Mouse (Mus musculus) lung, embryonic 16.5 days (tissue): Measurements from ENCODE around the gene 4930568D16Rik. TPM values are rescaled to one million over a fixed set of nuclear protein-coding genes. Genes with fewer than 3 reads are reported as not detected.

Source experiments
- ATAC-seq: fragments of 200-750 bp; cut with Nextera tagmentation; 2 replicates; pipeline ENCODE4 v1.8.0; 2017; ENCODE audit warnings: low read depth, mild to moderate bottlenecking, moderate library complexity
- H3K27ac ChIP-seq: fragments of 300-500 bp; sonication (generic); 2 replicates; pipeline ENCODE4 v1.5.1; 2014; ENCODE audit warnings: mild to moderate bottlenecking, control low read depth, low read length
- H3K27me3 ChIP-seq: fragments of 300-500 bp; sonication (generic); 2 replicates; pipeline ENCODE4 v1.6.1; 2014; ENCODE audit warnings: low read depth, low read length, mixed read lengths; ENCODE audit not compliant: control insufficient read depth, insufficient read depth
- H3K36me3 ChIP-seq: fragments of 300-500 bp; sonication (generic); 2 replicates; pipeline ENCODE4 v1.6.1; 2014; ENCODE audit warnings: low read length; ENCODE audit not compliant: control insufficient read depth, insufficient read depth
- H3K4me1 ChIP-seq: fragments of 300-500 bp; sonication (generic); replicated peaks from 2 replicates; pipeline ENCODE4 v1.6.1; 2014; ENCODE audit warnings: low read length, mixed read lengths; ENCODE audit not compliant: control insufficient read depth, insufficient read depth
- H3K4me2 ChIP-seq: fragments of 300-500 bp; sonication (generic); 2 replicates; pipeline ENCODE4 v1.6.1; 2014; ENCODE audit warnings: low read depth, low read length, control low read depth
- H3K4me3 ChIP-seq: fragments of 300-500 bp; sonication (generic); 2 replicates; pipeline ENCODE4 v1.5.1; 2014; ENCODE audit warnings: mild to moderate bottlenecking, low read length, control low read depth
- H3K9ac ChIP-seq: fragments of 300-500 bp; sonication (generic); 2 replicates; pipeline ENCODE4 v1.6.1; 2014; ENCODE audit warnings: low read length, control low read depth
- H3K9me3 ChIP-seq: fragments of 300-500 bp; sonication (generic); 2 replicates; pipeline ENCODE4 v1.6.1; 2016; ENCODE audit warnings: low read length; ENCODE audit not compliant: control insufficient read depth
- WGBS: fragments of 180-500 bp; shearing (Covaris S2); extraction: QIAGEN DNeasy Blood & Tissue Kit; methylation state at CpG from one replicate; pipeline ENCODE4 v1.1.7; 2014; 5-methylcytosine and 5-hydroxymethylcytosine counted together
- polyA plus RNA-seq: library from polyadenylated mRNA; unstranded; fragments of >200 nt; fragmentation: Nextera tagmentation; extraction: Ambion mirVana; gene quantifications from 2 replicates; pipeline ENCODE4 v1.2.1, GENCODE M21; 2015

The 4930568D16Rik gene
- polyA plus RNA-seq, 1 experiment from 2014 or later = not detected

- H3K4me3 ChIP-seq = peak within 1 kb of the TSS; percentile 82
- H3K36me3 ChIP-seq = no peaks in the 10 kb centered on the region
- H3K27ac ChIP-seq = peak within 1 kb of the TSS; percentile 92
- under 1% methylated on average over 45 of the region's 45 CpGs for WGBS
- no peaks in the 10 kb centered on the region for H3K27me3 ChIP-seq
- ATAC-seq = peak; percentile 98
- H3K9me3 ChIP-seq = no peaks in the 10 kb centered on the region
- H3K9ac ChIP-seq = peak within 1 kb of the TSS; percentile 91
- peak within 1 kb of the TSS; percentile 87 for H3K4me2 ChIP-seq
- peaks cover 18% of the 10 kb centered on the region for H3K4me1 ChIP-seq
Observed at GRCm38 (mm10) chr2:35336388-35337280, 30.9 kb downstream of the 4930568D16Rik start, which contains the start of gene Stom. TSS of gene Stom (minus strand) at chr2:35336976.

DNA sequence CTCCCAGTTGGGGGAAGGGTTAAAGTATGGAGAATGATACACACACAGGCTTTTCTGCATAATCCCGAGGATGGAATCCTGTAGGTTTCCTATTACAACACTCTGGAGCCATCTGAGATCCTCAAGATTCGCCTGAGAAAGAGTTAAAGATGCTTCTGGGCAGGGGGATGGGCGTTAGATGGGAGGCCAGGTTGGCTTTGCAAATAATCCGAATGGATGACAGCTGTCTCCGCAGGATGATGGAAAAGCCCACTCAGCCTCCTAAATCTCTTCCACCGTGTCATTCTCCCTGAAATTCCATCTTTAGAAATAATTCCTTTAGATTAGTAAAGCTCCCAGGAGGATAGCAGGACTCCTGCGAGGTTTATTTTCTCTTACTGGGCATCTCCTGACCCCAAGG, 31.9 kb downstream of the 4930568D16Rik start:
- 12% methylated on average over 7 of the region's 7 CpGs for WGBS

DNA sequence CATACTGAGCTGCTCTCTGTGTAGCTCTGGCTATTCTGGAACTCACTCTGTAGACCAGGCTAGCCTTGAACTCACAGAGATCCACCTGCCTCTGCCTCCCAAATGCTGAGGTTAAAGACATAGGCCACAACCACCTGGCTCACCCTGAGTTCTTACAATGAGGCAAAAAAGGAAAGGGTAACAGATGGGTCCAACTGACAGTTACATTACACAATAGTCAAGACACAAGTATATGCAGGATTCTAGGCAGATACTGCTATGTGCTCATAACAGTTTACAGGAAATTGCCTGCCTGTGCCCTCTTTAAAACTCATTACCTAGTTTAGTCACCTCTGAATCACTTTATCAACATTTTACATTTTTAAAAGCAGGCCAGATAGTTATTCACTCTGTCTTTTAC, 33.9 kb downstream of the 4930568D16Rik start:
- Histone ChIP-seq H3K4me3 (no peak overlapping the region), H3K9ac (no peak overlapping the region), H3K36me3 (no peaks in the 10 kb centered on the region), H3K9me3 (no peaks in the 10 kb centered on the region), H3K4me2 (no peak overlapping the region), H3K27me3 (no peaks in the 10 kb centered on the region), H3K4me1 (peaks cover 20% of the 10 kb centered on the region), H3K27ac (no peak overlapping the region)
- no peak for ATAC-seq

More for the DNA sequence above, 31.9 kb downstream of the 4930568D16Rik start:
- Histone ChIP-seq H3K4me1 (peaks cover 20% of the 10 kb centered on the region), H3K4me3 (peak overlapping the region; percentile 82), H3K36me3 (no peaks in the 10 kb centered on the region), H3K9me3 (no peaks in the 10 kb centered on the region), H3K27me3 (no peaks in the 10 kb centered on the region), H3K9ac (peak overlapping the region; percentile 91), H3K4me2 (peak overlapping the region; percentile 87), H3K27ac (no peak overlapping the region; the same call in 1 of the 2 replicates)
- ATAC-seq = no peak

DNA sequence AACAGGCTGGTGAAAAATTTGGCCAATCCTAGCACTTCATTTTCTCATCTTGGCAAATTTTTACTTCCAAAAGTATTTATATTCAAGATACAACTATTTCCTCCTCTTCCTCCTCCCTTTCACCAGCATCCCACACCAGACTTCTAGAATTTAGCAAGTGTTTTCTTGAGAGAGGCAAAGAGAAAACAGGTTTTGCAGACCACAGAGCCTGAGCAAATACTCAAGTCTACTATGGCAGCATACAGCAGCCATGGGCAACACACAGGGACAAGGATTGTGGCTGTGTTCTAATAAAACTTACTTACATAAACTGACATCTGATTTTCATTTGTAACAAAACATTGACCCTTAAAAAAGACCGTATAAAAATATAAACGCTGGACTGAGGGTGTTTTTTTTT, 36.3 kb downstream of the 4930568D16Rik start:
- 34% methylated on average over 2 of the region's 2 CpGs for WGBS
- no peaks in the 10 kb centered on the region for H3K36me3 ChIP-seq
- no peak for ATAC-seq

DNA sequence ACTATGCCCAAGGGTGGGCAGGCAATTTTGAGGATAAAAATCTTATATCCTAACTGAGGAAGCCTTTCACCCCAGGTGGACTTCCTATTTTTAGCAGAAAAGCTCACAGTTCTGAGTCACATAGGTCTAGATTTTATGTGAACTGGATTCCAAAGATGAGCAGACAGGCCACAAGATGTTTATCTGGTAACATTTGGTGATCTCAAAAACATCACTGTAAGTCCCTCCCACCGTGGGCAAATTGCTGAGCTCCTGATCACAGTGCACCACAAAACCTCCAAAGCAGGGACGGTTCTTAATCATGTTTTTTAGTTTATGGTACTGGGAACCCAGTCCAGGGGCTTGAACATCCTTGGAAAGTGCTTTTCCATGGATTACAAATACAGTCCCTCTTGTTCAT, 38.5 kb downstream of the 4930568D16Rik start:
- Histone ChIP-seq H3K36me3 (no peaks in the 10 kb centered on the region), H3K4me2 (no peak overlapping the region), H3K4me3 (no peak overlapping the region), H3K9me3 (no peaks in the 10 kb centered on the region), H3K27ac (no peak overlapping the region), H3K27me3 (no peaks in the 10 kb centered on the region), H3K4me1 (peaks cover 12% of the 10 kb centered on the region), H3K9ac (no peak overlapping the region)
- ATAC-seq = no peak
- 79% methylated on average over 2 of the region's 2 CpGs for whole genome bisulfite sequencing

More for the DNA sequence above, 36.3 kb downstream of the 4930568D16Rik start:
- Histone ChIP-seq H3K27me3 (no peaks in the 10 kb centered on the region), H3K4me1 (peaks cover 23% of the 10 kb centered on the region), H3K27ac (no peak overlapping the region), H3K4me2 (no peak overlapping the region), H3K9ac (no peak overlapping the region), H3K4me3 (no peak overlapping the region), H3K9me3 (no peaks in the 10 kb centered on the region)

- Histone ChIP-seq H3K27me3 (no peaks in the 10 kb centered on the region), H3K36me3 (no peaks in the 10 kb centered on the region), H3K4me2 (no peak overlapping the region), H3K9me3 (no peaks in the 10 kb centered on the region), H3K9ac (no peak overlapping the region), H3K4me3 (no peak overlapping the region), H3K4me1 (peaks cover 15% of the 10 kb centered on the region), H3K27ac (no peak overlapping the region)
- WGBS = 43% methylated on average over 11 of the region's 11 CpGs
- no peak for ATAC-seq
Observed at GRCm38 (mm10) chr2:35328064-35328792, 39.3 kb downstream of the 4930568D16Rik start.

GRCm38 (mm10) chr2:35327583-35327982, 39.9 kb downstream of the 4930568D16Rik start:
- H3K4me3 ChIP-seq = no peak overlapping the region
- H3K4me1 ChIP-seq = peaks cover 20% of the 10 kb centered on the region
- H3K9me3 ChIP-seq = no peaks in the 10 kb centered on the region
- ATAC-seq = no peak
- peak overlapping the region; percentile 59; the same call in 1 of the 2 replicates for H3K27ac ChIP-seq
- peak overlapping the region; percentile 32 for H3K4me2 ChIP-seq
- no peak overlapping the region for H3K9ac ChIP-seq
- H3K27me3 ChIP-seq = no peaks in the 10 kb centered on the region
- 52% methylated on average over 10 of the region's 10 CpGs for WGBS
- no peaks in the 10 kb centered on the region for H3K36me3 ChIP-seq

GRCm38 (mm10) chr2:35326931-35327330, 40.6 kb downstream of the 4930568D16Rik start:
- H3K4me3 ChIP-seq = no peak overlapping the region
- no peak overlapping the region for H3K4me2 ChIP-seq
- H3K27ac ChIP-seq = peak overlapping the region; percentile 7; the same call in 1 of the 2 replicates
- no peaks in the 10 kb centered on the region for H3K27me3 ChIP-seq
- peak; percentile 23; the same call in 1 of the 2 replicates for ATAC-seq
- no peak overlapping the region for H3K9ac ChIP-seq
- H3K9me3 ChIP-seq = no peaks in the 10 kb centered on the region
- H3K36me3 ChIP-seq = no peaks in the 10 kb centered on the region
- peaks cover 22% of the 10 kb centered on the region for H3K4me1 ChIP-seq
- 52% methylated on average over 1 of the region's 1 CpGs for WGBS

DNA sequence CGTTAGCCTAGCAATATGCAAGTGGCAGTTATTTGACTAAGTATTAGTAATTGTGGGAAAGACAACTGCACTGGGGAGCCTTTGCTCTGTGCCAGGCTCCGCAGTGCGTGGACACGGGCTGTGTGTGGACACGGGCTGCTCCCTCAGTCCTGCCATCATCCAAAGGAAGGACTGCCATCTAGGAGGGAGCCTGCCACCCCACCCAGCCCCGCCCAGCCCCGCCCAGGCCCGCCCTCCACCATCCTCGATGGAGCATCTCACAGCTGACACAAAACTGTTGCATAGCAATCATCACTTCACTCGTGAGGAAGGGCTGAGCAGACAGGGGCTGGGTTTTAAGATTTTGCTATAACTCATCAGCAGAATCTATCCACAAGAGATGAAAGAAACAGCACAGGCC, 41.6 kb downstream of the 4930568D16Rik start:
- WGBS = 66% methylated on average over 10 of the region's 10 CpGs
- no peak overlapping the region for H3K9ac ChIP-seq
- no peaks in the 10 kb centered on the region for H3K9me3 ChIP-seq
- H3K4me1 ChIP-seq = peaks cover 22% of the 10 kb centered on the region
- ATAC-seq = no peak
- H3K4me2 ChIP-seq = no peak overlapping the region
- H3K36me3 ChIP-seq = no peaks in the 10 kb centered on the region
- no peak overlapping the region for H3K27ac ChIP-seq
- no peak overlapping the region for H3K4me3 ChIP-seq
- no peaks in the 10 kb centered on the region for H3K27me3 ChIP-seq
